Mouse (Mus musculus): ENCODE measurements at regions not wholly inside any gene's neighbourhood (a gene's known extent, or its start where the extent isn't known, plus 50 kb on each side); places are given as distances from the start of the nearest gene placed in this dataset.

DNA sequence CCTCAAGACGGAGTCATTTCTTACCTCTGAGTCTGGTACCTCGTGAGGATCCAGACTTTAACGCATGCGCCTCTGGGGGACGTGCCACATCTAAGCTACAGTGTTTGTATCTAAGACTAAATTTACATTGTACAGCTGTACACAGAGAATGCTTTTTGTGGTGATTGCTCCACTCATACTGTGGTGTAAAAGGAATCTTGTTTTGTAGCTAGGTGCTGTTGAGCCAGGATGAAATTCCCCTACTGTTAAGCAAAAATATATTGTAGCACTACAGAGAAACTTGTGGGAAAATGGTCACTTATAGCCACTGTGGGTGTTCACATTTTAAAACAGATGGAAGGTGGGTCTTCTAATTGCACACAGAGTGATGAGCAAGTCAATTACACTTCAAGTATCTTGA is 99.1 kb downstream of the Gpr63 start:
- in situ Hi-C loops (cut with MboI, MseI), result no loop called here

DNA sequence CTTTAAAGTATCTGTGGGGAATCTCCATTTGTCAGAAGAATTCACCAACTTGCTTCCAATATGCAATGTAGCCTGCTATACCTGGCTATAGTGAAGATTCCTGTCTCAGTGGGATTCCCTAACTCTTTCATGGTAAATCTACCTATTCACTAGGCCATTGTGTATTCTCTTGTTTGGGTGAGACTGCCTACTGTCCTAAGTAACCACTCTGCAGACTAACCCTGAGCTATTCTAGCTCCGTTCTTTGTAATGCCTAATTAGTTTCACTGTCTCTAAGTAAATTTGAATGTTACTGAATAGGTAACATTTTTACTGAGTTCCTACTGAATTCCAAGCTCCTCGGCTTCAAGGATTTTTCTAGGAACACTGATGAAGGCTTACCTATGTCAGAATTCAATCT is 126.5 kb downstream of the Gpr63 start:
- in situ Hi-C loops (cut with MboI, MseI), result loop anchor here (5.0 kb wide), 1 partner anchor 40 kb away; no protein-coding TSS in a partner anchor

DNA sequence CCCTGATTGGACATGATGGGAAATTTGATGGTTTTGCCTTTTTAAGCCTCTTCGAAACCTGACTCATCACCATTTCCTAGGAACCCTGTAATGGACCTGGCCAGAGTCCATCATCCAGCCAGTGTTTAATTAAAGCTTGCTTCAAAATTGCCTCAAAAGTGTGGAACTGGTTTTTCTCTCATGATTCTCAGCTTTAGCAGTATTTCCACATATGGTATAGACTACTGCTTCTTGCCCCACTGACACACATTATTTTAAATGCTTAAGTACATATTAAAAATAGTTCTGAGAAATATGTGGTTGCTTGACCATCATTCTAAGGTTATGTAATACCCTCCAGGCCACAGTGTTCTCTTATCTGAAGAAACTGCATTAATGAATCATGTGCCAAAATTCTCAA is 135.3 kb downstream of the Gpr63 start:
- in situ Hi-C loops (cut with MboI, MseI), result no loop called here

DNA sequence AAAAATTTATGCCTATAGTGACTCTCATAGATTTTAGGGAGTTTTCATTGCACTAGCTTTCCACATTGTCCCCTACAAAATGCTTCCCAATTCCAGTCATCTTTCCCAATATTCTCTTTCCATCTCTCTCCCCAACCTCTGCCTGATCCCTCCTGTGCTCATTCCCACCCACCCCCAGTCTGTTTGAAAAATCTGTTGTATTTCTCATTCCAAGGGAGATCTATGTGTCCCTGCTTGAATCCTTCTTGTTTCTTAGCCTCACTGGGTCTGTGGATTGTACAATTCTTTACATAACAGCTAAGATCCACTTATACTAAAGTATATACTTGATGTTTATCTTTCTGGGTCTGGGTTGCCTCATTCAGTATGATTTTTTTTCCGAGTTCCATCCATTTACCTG is 101.4 kb downstream of the Fhl5 start:
- in situ Hi-C loops (cut with MboI, MseI), result no loop called here

Measured in T-helper 2 cell (primary cell).